Mouse (Mus musculus): ENCODE measurements at regions not wholly inside any gene's neighbourhood (a gene's known extent, or its start where the extent isn't known, plus 50 kb on each side); places are given as distances from the start of the nearest gene placed in this dataset.

GRCm38 (mm10) chr5:82103056-82103807 is 1083.3 kb downstream of the Adgrl3 start:
- no peak overlapping the region for H3K27ac ChIP-seq (ENCODE audit: low read length)
- no peak overlapping the region for H3K4me2 ChIP-seq (ENCODE audit: low read depth, low read length)
- 84% methylated on average over 6 of the region's 6 CpGs for WGBS
- H3K36me3 ChIP-seq (ENCODE audit: control insufficient read depth, insufficient read depth, low read length), result no peaks in the 10 kb centered on the region
- H3K9ac ChIP-seq (ENCODE audit: low read depth, low read length), result no peak overlapping the region
- no peak for ATAC-seq
- no peak overlapping the region for H3K4me3 ChIP-seq (ENCODE audit: low read length)
- no peaks in the 10 kb centered on the region for H3K4me1 ChIP-seq (ENCODE audit: control insufficient read depth, insufficient read depth, low read length)
- H3K9me3 ChIP-seq (ENCODE audit: control insufficient read depth, low read length), result no peaks in the 10 kb centered on the region
- H3K27me3 ChIP-seq (replicated peaks; ENCODE audit: control insufficient read depth, insufficient read depth, low read length), result no peaks in the 10 kb centered on the region

GRCm38 (mm10) chr5:82103857-82104256 is 1083.9 kb downstream of the Adgrl3 start:
- Histone ChIP-seq H3K4me2 (ENCODE audit: low read depth, low read length) (no peak overlapping the region), H3K4me3 (ENCODE audit: low read length) (no peak overlapping the region), H3K4me1 (ENCODE audit: control insufficient read depth, insufficient read depth, low read length) (no peaks in the 10 kb centered on the region), H3K27ac (ENCODE audit: low read length) (no peak overlapping the region), H3K27me3 (replicated peaks; ENCODE audit: control insufficient read depth, insufficient read depth, low read length) (no peaks in the 10 kb centered on the region), H3K9me3 (ENCODE audit: control insufficient read depth, low read length) (no peaks in the 10 kb centered on the region), H3K9ac (ENCODE audit: low read depth, low read length) (no peak overlapping the region), H3K36me3 (ENCODE audit: control insufficient read depth, insufficient read depth, low read length) (no peaks in the 10 kb centered on the region)
- no peak for ATAC-seq
- 68% methylated on average over 3 of the region's 3 CpGs for WGBS

GRCm38 (mm10) chr5:82125921-82126459 is 1106.1 kb downstream of the Adgrl3 start:
- Histone ChIP-seq H3K4me1 (ENCODE audit: control insufficient read depth, insufficient read depth, low read length) (no peaks in the 10 kb centered on the region), H3K4me2 (ENCODE audit: low read depth, low read length) (no peak overlapping the region), H3K36me3 (ENCODE audit: control insufficient read depth, insufficient read depth, low read length) (no peaks in the 10 kb centered on the region), H3K27ac (ENCODE audit: low read length) (no peak overlapping the region), H3K9me3 (ENCODE audit: control insufficient read depth, low read length) (no peaks in the 10 kb centered on the region), H3K4me3 (ENCODE audit: low read length) (no peak overlapping the region), H3K9ac (ENCODE audit: low read depth, low read length) (no peak overlapping the region), H3K27me3 (replicated peaks; ENCODE audit: control insufficient read depth, insufficient read depth, low read length) (no peaks in the 10 kb centered on the region)
- no peak for ATAC-seq
- WGBS, result 47% methylated on average over 2 of the region's 2 CpGs

GRCm38 (mm10) chr5:82142063-82142462 is 1122.1 kb downstream of the Adgrl3 start:
- H3K9me3 ChIP-seq (ENCODE audit: control insufficient read depth, low read length), result no peaks in the 10 kb centered on the region
- no peaks in the 10 kb centered on the region for H3K27me3 ChIP-seq (replicated peaks; ENCODE audit: control insufficient read depth, insufficient read depth, low read length)
- H3K27ac ChIP-seq (ENCODE audit: low read length), result no peak overlapping the region
- no peak overlapping the region for H3K4me3 ChIP-seq (ENCODE audit: low read length)
- ATAC-seq, result no peak
- WGBS, result 89% methylated on average over 1 of the region's 1 CpGs
- no peak overlapping the region for H3K4me2 ChIP-seq (ENCODE audit: low read depth, low read length)
- H3K9ac ChIP-seq (ENCODE audit: low read depth, low read length), result no peak overlapping the region
- no peaks in the 10 kb centered on the region for H3K4me1 ChIP-seq (ENCODE audit: control insufficient read depth, insufficient read depth, low read length)
- H3K36me3 ChIP-seq (ENCODE audit: control insufficient read depth, insufficient read depth, low read length), result no peaks in the 10 kb centered on the region

All from intestine, embryonic 16.5 days (tissue).